Mouse (Mus musculus): ENCODE results near the gene Mlh3.

- no peak for TF ChIP-seq ZKSCAN1 (IDR thresholded peaks at IDR 0.05; ENCODE audit: low read depth, low read length)
- no peak for TF ChIP-seq CTCF (IDR thresholded peaks at IDR 0.05 in 2 of 3, conservative IDR thresholded peaks at IDR 0.05 in 1 of 3; ENCODE audit: control insufficient read depth in 1 of 3, insufficient read depth in 1 of 3, low read depth in 2 of 3, low read length in 3 of 3, poor library complexity in 1 of 3, severe bottlenecking in 1 of 3)
- no peak for TF ChIP-seq SMC3 (IDR thresholded peaks at IDR 0.05; ENCODE audit: low read depth, low read length)
- no peak for TF ChIP-seq POLR2A (IDR thresholded peaks at IDR 0.05; ENCODE audit: control insufficient read depth in 1 of 2, insufficient read depth in 1 of 2, low read depth in 1 of 2, low read length in 2 of 2, poor library complexity in 1 of 2)
- no peak for TF ChIP-seq E2F4 (IDR thresholded peaks at IDR 0.05; ENCODE audit: borderline replicate concordance, low read depth, low read length)
- no peak for TF ChIP-seq EP300 (IDR thresholded peaks at IDR 0.05; ENCODE audit: low read depth in 1 of 2, low read length in 2 of 2)
- no peak for TF ChIP-seq USF1 (IDR thresholded peaks at IDR 0.05; ENCODE audit: low read depth, low read length)
- no peak for TF ChIP-seq ZC3H11A (IDR thresholded peaks at IDR 0.05; ENCODE audit: low read depth, low read length)
- no peak for TF ChIP-seq RCOR1 (IDR thresholded peaks at IDR 0.05; ENCODE audit: low read depth, low read length)
Observed at GRCm38 (mm10) chr12:85252083-85252482, 18.3 kb downstream of the Mlh3 start.
